Comparison of ENCODE assay signal across 23 mouse cellular contexts in the genomic region with DNA sequence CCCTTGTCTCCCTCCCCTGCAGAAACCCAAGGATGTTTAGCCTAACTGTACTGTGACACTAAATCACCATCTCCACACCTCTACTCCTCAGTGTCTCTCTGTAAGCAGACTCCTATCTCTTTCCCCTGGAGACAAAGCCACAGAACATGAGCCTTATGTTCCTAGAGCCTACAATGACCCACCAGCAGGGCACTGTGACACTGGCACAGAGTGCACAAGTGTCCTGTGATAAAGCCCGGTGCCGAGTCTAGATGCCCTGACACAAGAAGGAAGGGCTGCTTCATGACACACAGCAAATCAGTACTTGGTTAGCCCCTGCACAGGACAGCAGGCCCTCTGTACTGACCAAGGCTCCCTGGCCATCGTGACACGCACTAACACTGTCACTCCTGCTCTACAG.
"Had no signal": no experiment of that assay in that cellular context is flagged by ENCODE, and none has a peak within 500 bp of the region (broad histone marks: within the 10 kb centered on the region; RNA-seq: fewer than 3 reads in every experiment).

No protein-coding gene starts in this region.

- ATAC-seq: hindbrain, postnatal 0 days; intestine, embryonic 16.5 days; liver, embryonic 12.5 days had no signal

- H3K4me1 ChIP-seq: hindbrain, embryonic 15.5 days had no signal

- H3K27me3 ChIP-seq: heart, embryonic 12.5 days; hindbrain, embryonic 15.5 days; kidney, embryonic 15.5 days; limb, embryonic 13.5 days; limb, embryonic 15.5 days had no signal

- H3K4me3 ChIP-seq: heart, embryonic 12.5 days; hindbrain, embryonic 13.5 days; hindbrain, embryonic 15.5 days; kidney, embryonic 15.5 days; limb, embryonic 13.5 days; limb, embryonic 15.5 days; liver, embryonic 12.5 days had no signal

- H3K4me2 ChIP-seq: heart, embryonic 12.5 days; hindbrain, embryonic 13.5 days; hindbrain, embryonic 15.5 days; kidney, embryonic 15.5 days; limb, embryonic 13.5 days; limb, embryonic 15.5 days; liver, embryonic 12.5 days had no signal

- H3K9ac ChIP-seq: heart, embryonic 12.5 days; hindbrain, embryonic 13.5 days; hindbrain, embryonic 15.5 days; kidney, embryonic 15.5 days; limb, embryonic 13.5 days; limb, embryonic 15.5 days; liver, embryonic 12.5 days had no signal

- H3K27ac ChIP-seq: hindbrain, embryonic 13.5 days; hindbrain, embryonic 15.5 days; hindbrain, postnatal 0 days; kidney, embryonic 15.5 days; kidney, postnatal 0 days; limb, embryonic 13.5 days; limb, embryonic 15.5 days; liver, embryonic 12.5 days had no signal

- H3K9me3 ChIP-seq: heart, embryonic 12.5 days; hindbrain, embryonic 13.5 days; hindbrain, embryonic 15.5 days; kidney, embryonic 15.5 days; limb, embryonic 13.5 days; limb, embryonic 15.5 days; liver, embryonic 12.5 days had no signal

- H3K36me3 ChIP-seq: heart, embryonic 12.5 days; hindbrain, embryonic 13.5 days; hindbrain, embryonic 15.5 days; kidney, embryonic 15.5 days; limb, embryonic 13.5 days; limb, embryonic 15.5 days; liver, embryonic 12.5 days had no signal

- DNase-seq: gastrocnemius, postnatal 14 days; gastrocnemius, postnatal 36 days; heart, adult 18-20 months; heart, postnatal 10 days; heart, postnatal 36 days; kidney, adult 11 months; kidney, adult 2 months; kidney, adult 9 months; kidney, postnatal 14 days; kidney, postnatal 36 days; layer of hippocampus, adult 9-11 months; layer of hippocampus, postnatal 36 days; left cerebral cortex, postnatal 4 days had no signal
